Mouse (Mus musculus) megakaryocyte progenitor cell, adult 5-6 weeks (primary cell): ENCODE results near the gene Tmem259. TPM values are rescaled to one million over a fixed set of nuclear protein-coding genes. Genes with fewer than 3 reads are reported as not detected.
A peak's percentile ranks its signal among the peaks of the same experiment; 100 is the strongest.

Experiments
- ATAC-seq: replicated peaks from 2 replicates; pipeline ENCODE4 v1.8.0; 2016; ENCODE audit warnings: mild to moderate bottlenecking, moderate TSS enrichment, inconsistent platforms; ENCODE audit not compliant: poor library complexity
- total RNA-seq, 2 experiments: library from RNA; stranded (forward) in 1 of 2; stranded (reverse) in 1 of 2; fragments of 157-497, 149-512 nt in 1 of 2; fragments of 200-1000 nt in 1 of 2; gene quantifications; 2 replicates each; pipeline versions ENCODE4 v1.2.3 to v1.2.4; 2015 to 2017

Tmem259 gene
- total RNA-seq, 2 experiments from 2014 or later: 38.9 to 44.6 TPM

DNA sequence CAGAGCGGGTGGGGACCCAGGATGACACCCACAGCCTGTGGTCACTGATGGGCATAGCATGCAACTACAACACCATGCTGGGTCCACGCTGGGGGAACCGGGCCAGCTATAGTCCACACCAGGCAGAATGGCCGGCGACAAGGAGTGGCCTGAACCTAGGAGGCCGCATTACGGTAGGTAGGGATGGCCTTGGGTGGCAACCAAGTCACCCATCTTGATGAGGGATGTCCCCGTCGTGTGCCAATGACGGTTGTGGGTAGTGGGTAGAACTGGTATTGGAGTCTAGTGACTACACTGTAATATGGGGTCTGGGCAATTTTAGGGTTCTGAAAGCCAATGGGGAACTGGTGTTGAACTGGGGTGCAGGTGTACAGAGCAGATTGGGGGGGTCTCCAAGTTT lies 32.8 kb upstream of the Tmem259 start:
- ATAC-seq: peak; percentile 26

DNA sequence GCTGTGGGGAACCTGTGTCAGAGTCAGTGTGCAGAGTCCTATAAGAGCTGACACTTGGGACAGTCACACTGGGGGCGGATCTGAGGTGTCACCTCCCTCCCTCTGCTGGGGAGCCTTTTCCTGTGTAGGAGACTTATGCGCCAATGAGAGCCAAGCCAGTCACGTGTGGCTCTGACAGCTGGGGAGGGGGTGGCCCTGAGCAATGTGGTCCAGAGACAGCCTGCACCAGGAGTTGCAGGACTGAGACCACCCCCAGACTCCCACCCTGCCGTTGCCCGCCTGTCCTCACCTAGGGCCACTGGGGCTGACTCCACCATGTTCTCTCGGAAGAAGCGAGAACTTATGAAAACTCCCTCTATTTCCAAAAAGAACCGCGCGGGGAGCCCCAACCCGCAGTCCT lies 32.4 kb upstream of the Tmem259 start, which contains the start of gene Arhgap45:
Gene Arhgap45 (plus strand): TSS at position 143 of the 400 bp plus-strand sequence.
- peak; percentile 80 for ATAC-seq

DNA sequence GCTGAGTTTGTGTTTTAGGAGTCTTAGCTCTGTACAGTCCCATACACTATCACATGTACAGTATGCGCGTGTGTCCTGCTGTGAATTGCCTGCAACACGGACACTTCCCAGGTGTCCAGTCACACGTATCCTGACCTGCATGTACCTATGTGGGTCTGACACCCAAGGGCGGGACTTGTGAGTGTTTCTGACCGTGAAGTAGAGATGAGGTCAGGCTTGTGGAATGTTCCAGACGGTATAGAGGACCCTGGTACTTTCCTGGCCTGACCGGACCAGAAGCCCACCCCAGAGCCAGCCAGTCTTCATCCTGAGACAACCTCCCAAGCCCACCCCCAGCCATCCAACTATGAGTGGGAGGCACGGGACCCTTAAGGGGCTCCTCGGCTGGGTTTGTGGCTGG lies 31.5 kb upstream of the Tmem259 start:
- ATAC-seq: no peak

DNA sequence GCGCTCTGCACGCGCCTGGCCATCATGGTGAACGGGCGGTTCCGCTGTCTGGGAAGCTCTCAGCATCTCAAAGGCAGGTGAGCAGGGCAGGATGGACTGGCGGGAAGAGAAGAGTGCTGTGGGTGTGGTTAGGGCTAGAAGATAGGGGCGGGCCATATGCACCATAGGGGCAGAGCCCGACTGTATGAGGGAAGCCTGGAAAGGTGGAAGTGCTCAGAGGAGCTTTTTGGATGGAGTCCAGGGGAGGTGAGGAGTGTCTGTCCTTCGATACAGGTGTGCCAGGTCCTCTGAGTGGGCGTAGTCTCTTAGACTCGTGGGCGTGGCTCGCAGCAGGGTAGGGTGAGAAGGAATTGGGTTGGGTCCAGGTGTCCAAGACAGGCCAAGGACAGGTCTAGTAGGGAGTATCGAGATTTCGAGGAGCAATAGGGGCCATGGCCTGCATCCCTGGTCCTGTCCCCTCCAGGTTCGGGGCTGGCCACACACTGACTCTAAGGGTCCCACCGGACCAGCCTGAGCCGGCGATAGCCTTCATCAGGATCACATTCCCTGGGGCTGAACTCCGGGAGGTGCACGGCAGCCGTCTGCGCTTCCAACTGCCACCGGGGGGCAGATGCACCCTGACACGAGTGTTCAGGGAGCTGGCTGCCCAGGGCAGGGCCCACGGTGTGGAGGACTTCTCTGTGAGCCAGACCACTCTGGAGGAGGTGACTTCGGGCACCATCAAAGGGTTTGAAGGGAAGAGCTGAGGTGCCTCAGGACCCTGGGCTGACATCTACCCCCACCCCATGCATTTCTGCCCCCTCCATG lies 30.6 kb upstream of the Tmem259 start:
- no peak for ATAC-seq

DNA sequence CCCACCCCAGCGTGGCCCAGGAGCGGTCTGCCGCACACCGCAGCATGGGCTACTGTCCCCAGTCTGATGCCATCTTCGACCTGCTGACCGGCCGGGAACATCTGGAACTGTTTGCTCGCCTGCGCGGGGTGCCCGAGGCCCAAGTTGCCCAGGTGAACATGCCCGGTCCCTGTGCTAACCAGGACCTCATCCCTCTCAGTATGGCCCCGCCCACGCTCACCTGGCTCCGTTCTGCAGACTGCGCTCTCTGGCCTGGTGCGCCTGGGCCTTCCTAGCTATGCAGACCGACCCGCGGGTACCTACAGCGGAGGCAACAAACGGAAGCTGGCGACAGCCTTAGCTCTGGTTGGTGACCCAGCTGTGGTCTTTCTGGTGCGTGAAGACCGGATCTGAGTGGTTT lies 29.5 kb upstream of the Tmem259 start:
- no peak for ATAC-seq

DNA sequence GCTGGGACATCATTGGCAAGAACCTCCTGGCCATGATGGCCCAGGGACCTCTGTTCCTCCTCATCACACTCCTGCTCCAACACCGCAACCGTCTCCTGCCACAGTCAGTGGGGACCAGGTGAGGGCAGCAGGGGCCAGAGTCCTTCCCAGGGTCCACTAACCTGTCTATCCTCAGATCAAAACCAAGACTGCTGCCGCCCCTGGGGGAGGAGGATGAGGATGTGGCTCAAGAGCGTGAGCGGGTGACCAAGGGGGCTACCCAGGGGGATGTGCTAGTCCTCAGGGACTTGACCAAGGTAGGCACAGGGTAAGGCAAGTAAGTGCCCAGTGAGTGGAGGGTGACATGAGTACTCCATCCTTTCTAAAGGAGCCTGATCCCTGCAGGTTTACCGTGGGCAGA lies 27.6 kb upstream of the Tmem259 start:
- ATAC-seq: no peak

DNA sequence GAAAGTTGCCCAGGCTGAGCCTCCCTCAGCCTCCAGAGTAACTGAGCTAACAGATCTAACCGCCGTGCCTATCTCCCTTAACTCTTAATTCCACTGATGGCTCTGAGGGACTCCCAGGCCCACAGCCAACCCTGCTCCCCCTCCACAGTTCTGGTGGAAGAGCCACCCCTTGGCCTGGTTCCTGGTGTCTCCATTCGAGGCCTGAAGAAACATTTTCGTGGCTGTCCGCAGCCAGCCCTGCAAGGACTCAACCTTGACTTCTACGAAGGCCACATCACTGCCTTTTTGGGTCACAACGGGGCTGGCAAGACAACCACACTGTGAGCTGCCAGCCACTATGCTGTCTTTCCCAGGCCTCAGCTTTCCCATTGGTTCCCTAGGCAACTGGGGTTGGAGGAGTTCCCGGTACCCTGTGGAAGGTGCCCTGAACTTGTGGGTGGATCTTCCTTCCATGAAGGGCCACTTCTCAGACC lies 20.1 kb upstream of the Tmem259 start:
- ATAC-seq: no peak

DNA sequence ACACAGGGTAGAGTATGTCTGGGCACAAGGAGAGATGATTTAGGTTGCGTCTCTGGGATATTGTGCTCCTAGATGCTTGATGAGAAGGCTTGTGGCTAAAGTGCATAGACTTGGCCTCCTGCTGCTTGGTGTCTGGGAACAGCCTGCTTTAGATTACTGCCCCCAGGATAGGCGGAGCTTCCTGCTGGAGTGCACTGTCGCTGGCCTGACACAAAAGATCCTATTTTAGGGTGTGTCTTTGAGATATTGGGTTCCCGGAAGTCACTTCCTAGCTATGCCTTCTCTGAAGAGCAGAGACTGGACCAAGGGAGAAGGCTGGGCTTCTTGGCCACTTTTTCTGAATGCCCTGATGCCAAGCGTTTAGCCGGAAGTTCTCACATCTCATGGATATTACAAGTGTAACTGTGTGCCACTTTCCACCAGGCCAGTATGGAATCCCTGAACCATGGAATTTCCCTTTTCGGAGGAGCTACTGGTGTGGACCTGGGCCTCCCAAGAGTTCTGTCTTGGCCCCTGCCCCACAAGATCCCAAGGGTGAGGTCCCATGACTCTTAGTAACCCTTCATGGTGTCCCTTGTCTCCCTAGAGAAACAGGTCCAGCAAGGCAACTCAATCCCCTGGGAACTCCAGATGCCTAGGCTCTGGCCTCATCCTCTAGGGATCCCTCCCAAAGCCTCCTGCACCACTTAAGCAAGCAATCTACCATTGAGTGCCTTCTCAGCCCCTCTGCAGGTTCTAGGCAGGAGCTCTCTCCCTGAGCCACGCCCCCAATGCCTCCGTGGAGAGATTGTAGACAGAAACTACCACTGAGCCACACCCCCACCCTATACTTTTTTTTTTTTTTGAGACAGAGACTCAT lies 19.5 kb upstream of the Tmem259 start:
- peak; percentile 85 for ATAC-seq

DNA sequence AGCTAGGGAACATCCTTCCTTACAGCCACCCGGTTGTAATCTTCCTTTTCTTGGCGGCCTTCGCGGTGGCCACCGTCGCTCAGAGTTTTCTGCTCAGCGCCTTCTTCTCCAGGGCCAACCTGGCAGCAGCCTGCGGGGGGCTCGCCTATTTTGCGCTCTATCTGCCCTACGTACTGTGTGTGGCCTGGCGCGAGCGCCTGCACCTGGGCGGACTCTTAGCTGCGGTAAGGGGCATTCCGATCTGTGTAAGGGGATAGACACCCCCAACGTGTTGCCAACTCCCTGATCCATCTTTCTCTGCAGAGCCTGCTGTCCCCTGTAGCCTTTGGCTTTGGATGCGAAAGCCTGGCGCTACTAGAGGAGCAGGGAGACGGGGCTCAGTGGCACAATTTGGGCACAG lies 18.7 kb upstream of the Tmem259 start:
- no peak for ATAC-seq

DNA sequence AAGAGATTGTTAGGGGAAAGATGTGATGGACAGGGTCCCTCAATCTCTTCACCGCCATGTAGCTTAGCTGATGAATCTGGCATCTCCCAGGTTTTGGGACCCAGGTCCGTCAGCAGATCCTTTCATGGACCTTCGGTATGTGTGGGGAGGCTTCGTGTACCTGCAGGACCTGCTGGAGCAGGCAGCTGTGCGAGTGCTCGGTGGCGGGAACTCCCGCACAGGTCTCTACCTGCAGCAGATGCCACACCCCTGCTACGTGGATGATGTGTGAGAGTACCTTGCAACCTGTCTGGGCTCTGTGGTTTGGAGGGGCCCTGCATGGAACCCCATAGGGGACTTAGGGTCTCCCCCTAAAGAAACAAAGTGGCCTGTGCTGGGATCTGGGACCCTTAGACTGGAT lies 17.8 kb upstream of the Tmem259 start:
- ATAC-seq: no peak

DNA sequence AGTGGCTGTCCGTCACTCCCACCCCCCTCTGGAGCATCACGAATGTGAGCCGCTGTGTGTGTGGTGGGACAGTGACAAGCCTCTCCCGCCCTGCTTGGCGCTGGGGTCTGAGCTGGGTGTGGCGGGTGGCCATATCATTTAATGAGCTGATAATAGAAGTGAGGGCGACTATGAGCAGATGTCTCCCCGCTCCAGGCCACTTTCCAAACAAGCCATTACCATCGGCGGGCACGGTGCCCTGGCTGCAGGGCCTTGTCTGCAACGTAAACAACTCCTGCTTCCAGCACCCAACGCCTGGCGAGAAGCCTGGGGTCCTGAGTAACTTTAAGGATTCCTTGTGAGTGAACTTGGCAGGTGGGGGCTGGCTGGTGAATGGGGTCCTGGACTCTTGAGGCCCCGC lies 13.7 kb upstream of the Tmem259 start:
- peak; percentile 20 for ATAC-seq

DNA sequence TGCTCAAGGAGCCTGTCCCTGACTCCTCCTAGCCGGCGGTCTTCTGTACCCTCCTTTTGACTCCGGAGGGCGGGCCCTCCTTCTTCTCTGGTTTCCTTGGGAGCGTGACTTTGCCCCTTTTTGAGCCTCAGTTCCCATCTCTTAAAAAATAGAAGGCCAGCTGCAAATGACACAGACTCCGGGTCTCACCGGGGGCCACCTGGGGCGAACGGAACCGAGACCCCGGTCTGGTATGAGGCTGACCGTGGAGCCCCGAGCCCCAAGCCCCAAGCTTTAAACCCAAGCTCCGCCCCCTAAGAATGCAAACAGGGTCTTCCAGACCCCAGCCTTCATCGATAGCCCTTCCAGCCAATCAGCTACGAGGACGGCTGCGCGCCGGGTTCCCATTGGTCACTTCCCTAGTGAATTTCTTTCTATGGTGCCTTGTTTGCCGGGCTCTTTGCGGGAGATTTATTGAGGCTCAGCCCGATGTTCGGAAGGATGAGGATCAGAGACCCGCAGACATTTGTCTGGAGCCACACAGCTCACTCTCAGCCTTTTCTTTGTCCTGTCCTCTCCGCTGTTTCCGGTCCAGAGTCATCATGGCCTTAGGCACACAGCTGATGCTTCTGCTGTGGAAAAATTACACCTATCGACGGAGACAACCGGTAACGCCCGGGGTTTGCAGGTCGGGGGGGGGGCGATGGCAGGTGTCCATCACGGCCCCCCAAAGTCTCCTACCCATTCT lies 13.1 kb upstream of the Tmem259 start:
- peak; percentile 52 for ATAC-seq

DNA sequence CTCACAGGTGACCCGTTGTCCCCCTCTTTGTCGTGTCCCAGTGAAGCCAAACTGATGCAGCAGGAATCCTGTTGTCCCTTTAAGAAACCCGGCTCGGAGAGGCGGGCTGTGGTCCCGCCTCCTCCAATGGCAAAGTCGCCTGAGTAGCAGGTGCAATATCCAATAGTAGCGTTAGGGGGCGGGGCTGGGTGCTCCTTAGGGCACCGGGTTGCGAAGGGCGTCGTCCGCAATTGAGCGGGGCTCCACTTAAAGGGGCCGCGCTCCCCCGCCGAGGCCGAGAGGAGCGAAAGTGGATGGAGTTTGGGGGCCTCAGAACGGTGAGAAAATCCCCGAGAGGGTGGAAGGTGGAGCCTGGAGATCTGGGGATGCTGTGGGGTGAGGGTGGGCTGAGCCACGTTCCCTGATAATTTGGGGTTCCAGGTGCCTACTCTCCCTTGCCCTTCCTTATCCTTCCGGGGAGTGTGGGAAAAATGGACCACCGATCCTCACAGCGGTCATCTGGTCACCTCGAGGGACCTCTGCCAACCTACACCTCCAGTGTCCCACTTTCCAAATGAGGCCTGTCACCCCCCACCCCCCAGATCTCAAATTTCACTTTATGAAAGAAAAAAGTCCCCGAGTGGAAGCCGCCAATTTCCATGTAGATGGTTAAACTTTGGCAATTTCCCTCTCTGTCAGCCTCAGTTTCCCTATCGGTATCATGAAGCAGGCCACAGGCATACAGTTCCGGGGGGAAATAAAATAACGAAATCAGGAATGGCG lies 12.3 kb upstream of the Tmem259 start, which contains the start of gene Abca7:
Gene Abca7 (plus strand): TSS at position 223 of the 762 bp plus-strand sequence.
- peak; percentile 79 for ATAC-seq

DNA sequence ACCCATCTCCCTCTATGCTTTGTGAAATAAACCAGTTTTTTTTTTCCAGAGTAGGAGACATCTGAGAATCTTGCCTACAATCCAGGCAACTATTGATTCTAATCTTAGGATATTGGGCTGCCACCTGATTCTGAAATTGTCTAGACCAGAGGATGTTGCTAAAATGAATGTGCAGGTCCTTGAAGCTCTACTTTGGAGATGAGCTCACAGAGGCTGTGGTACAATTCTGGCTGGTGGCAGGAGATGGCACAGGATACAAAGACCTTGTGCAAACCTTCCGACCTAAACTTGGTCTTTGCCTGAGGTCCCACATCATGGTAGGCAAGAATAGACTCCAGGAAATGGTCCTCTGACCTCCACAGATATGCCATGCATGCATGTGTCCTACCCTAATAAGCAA lies 11.5 kb upstream of the Tmem259 start:
- no peak for ATAC-seq

DNA sequence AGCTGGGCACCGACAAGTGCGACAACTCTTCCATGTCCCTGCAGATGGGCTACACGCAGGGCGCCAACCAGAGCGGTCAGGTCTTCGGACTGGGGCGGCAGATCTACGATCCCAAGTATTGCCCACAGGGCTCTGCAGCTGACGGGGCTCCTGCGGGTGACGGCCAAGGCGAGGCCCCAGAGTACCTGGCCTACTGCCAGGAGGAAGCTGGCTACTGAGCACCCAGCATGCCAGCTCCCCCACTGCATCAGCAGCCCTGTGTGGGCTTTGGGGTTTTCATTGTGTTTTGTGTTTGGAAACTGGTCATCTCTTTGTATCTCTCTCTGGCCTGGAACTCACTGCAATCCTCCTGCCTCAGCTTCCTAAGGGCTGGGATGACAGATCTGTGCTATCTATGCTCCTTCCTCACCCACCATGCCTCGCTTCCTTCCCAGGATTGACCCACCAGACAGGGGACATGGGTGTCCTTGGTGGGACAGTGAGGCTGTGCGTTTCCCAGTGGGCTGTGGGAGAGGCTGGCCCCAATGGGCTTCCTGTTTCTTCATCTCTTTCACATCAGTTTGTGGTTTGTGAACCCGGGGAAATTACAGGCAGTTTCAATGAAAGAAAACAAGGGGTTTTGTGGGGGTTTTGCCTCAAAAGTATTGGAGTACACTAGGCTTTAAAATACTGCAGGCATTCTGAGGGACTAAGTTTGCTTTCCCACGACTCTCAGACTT lies 10.4 kb upstream of the Tmem259 start:
- peak; percentile 43 for ATAC-seq

DNA sequence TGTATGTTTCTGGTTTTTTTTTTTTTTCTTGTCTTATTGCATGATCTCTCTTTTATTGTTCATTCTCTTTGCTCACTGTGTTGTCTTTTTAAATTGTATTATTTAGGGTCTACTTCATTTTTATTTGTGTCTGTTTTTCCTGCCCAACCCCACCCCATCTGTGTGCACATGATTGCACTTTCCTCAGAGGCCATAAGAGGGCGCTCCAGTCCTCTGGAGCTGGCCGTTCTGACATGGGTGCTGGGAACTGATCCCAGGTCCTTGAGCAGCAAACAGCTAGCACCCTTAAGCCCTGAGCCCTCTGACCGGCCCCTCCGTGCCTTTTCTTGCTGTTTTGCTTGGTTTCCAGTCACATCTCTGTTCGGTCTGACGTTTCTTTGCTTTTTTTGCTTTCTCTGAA lies 7.4 kb upstream of the Tmem259 start:
- ATAC-seq: no peak

DNA sequence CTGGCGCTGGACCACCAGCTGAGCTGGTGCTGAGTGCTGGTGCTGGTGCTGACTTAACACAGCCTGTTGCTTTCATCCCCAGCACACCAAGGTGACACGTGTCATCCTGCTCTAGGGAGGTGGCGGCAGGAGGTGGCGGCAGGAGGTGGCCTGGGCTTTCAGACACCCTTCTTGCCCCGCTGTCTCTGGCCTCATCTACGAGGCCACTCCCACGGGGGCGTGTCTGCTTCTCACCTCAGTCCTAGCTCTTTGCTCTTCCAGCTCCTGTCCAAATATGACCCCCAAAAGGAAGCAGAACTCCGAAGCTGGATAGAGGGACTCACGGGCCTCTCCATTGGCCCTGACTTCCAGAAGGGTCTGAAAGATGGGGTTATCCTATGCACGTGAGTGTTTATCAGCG lies 7.0 kb upstream of the Tmem259 start:
- ATAC-seq: no peak

DNA sequence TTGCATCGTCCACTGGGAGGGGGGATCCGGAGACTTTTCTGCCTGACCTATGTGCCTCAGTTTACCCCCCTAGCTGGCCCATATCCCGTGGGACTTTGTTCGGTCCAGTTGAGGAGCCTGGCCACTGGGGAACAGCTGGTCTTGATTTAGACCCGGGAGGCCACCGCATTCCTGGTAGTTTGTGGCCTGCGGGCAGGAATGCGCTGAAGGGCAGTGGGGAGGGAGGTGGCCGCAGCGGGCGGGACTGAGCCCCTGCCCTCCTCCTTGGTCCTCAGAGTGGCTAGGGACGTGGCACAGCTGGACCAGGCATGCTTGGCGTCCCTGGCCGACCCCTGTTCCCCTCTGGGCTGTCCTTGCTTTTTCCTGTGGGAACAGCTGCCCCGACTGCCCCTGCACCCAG lies 5.7 kb upstream of the Tmem259 start:
- no peak for ATAC-seq

DNA sequence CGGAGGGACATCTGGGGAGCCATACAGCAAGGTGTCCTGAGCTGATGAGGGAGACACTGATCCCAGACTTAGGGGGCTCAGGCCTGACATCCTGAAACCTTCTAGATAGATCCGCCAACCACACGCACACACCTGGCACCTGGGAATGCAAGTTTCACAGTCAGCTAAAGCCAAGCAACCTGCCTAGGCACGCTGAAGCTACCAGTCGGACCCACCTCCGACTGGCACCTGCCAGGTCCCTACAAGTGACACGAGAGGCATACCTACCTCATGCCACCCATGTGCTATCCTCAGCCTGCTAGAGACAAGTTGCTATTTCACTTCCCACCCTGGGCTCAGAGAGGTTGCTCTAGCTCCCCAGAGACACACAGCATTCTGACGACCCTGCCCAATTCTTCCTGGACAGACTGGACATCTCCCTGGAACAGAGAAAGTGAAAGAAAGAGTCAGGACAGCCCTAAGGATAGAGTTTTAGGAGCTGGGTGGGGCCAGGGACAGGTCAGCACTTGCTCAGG lies 5.2 kb upstream of the Tmem259 start:
- ATAC-seq: no peak
